Mouse (Mus musculus) heart, embryonic 11.5 days (tissue): ENCODE measurements around the gene Shank3. TPM values are rescaled to one million over a fixed set of nuclear protein-coding genes. Genes with fewer than 3 reads are reported as not detected.

Experiments used
- ATAC-seq: fragments of 200-750 bp; cut with Nextera tagmentation; replicated peaks from 2 replicates; pipeline ENCODE4 v1.8.0; 2017; ENCODE audit warnings: moderate library complexity; ENCODE audit not compliant: insufficient number of reproducible peaks, low FRiP score, low TSS enrichment
- H3K27ac ChIP-seq: fragments of 300-500 bp; sonication (generic); 2 replicates; pipeline ENCODE4 v1.5.1; 2014; ENCODE audit warnings: mild to moderate bottlenecking, low read depth, low read length
- H3K27me3 ChIP-seq: fragments of 300-500 bp; sonication (generic); 2 replicates; pipeline ENCODE4 v1.6.1; 2014; ENCODE audit warnings: mild to moderate bottlenecking, low read length, mixed read lengths; ENCODE audit not compliant: control insufficient read depth, insufficient read depth
- H3K36me3 ChIP-seq: fragments of 300-500 bp; sonication (generic); 2 replicates; pipeline ENCODE4 v1.6.1; 2014; ENCODE audit warnings: mild to moderate bottlenecking, low read length, moderate library complexity, mixed read lengths; ENCODE audit not compliant: control insufficient read depth, insufficient read depth
- H3K4me1 ChIP-seq: fragments of 300-500 bp; sonication (generic); 2 replicates; pipeline ENCODE4 v1.6.1; 2014; ENCODE audit warnings: low read length; ENCODE audit not compliant: control insufficient read depth, insufficient read depth
- H3K4me2 ChIP-seq: fragments of 300-500 bp; sonication (generic); 2 replicates; pipeline ENCODE4 v1.6.1; 2014; ENCODE audit warnings: mild to moderate bottlenecking, moderate library complexity
- H3K4me3 ChIP-seq: fragments of 300-500 bp; sonication (generic); 2 replicates; pipeline ENCODE4 v1.5.1; 2014; ENCODE audit warnings: low read depth, low read length
- H3K9ac ChIP-seq: fragments of 300-500 bp; sonication (generic); 2 replicates; pipeline ENCODE4 v1.6.1; 2014; ENCODE audit warnings: mild to moderate bottlenecking, low read depth, low read length, moderate library complexity
- H3K9me3 ChIP-seq: fragments of 300-500 bp; sonication (generic); replicated peaks from 2 replicates; pipeline ENCODE4 v1.6.1; 2016; ENCODE audit warnings: low read length; ENCODE audit not compliant: control insufficient read depth
- WGBS: fragments of 180-500 bp; shearing (Covaris S2); extraction: QIAGEN DNeasy Blood & Tissue Kit; methylation state at CpG from one replicate; pipeline ENCODE4 v1.1.7; 2014; ENCODE audit not compliant: insufficient replicate concordance; 5-methylcytosine and 5-hydroxymethylcytosine counted together
- polyA plus RNA-seq: library from polyadenylated mRNA; unstranded; fragments of >200 nt; fragmentation: Nextera tagmentation; extraction: Ambion mirVana; gene quantifications from 2 replicates; pipeline ENCODE4 v1.2.1, GENCODE M21; 2014

Gene Shank3
- 2.1 and 2.7 TPM in 2 replicates for polyA plus RNA-seq

GRCm38 (mm10) chr15:89498961-89499688 lies at the start of gene Shank3:
Shank3 (plus strand) TSS chr15:89499623.
- ATAC-seq: peak; percentile 35
- Histone ChIP-seq H3K36me3 (peaks cover 2% of the 10 kb centered on the region; the same call in 1 of the 2 replicates), H3K4me3 (peak within 1 kb of the TSS; percentile 83), H3K27ac (peak within 1 kb of the TSS; percentile 85), H3K4me1 (peaks cover 11% of the 10 kb centered on the region), H3K9ac (peak within 1 kb of the TSS; percentile 73), H3K4me2 (peak within 1 kb of the TSS; percentile 92), H3K9me3 (no peaks in the 10 kb centered on the region), H3K27me3 (peaks cover 43% of the 10 kb centered on the region)
- WGBS: under 1% methylated on average over 47 of the region's 72 CpGs

- Histone ChIP-seq H3K9ac (no peak overlapping the region), H3K4me3 (peak overlapping the region; percentile 56), H3K4me2 (peak overlapping the region; percentile 97), H3K27ac (no peak overlapping the region), H3K9me3 (no peaks in the 10 kb centered on the region), H3K4me1 (peaks cover 8% of the 10 kb centered on the region), H3K36me3 (no peaks in the 10 kb centered on the region), H3K27me3 (peaks cover 52% of the 10 kb centered on the region)
- ATAC-seq: 0 out of 2 replicates have a peak, but pooled peaks have one; percentile 9
- 5% methylated on average over 21 of the region's 24 CpGs for WGBS
Measured at GRCm38 (mm10) chr15:89452906-89453864, 46.2 kb upstream of the Shank3 start.

- H3K4me3 ChIP-seq: peak within 1 kb of the TSS; percentile 56
- peaks cover 54% of the 10 kb centered on the region for H3K27me3 ChIP-seq
- 0 out of 2 replicates have a peak, but pooled peaks have one; percentile 8 for ATAC-seq
- no peaks in the 10 kb centered on the region for H3K36me3 ChIP-seq
- no peak within 1 kb of the TSS for H3K27ac ChIP-seq
- H3K9ac ChIP-seq: no peak within 1 kb of the TSS
- 1% methylated on average over 47 of the region's 53 CpGs for WGBS
- no peaks in the 10 kb centered on the region for H3K9me3 ChIP-seq
- H3K4me2 ChIP-seq: peak within 1 kb of the TSS; percentile 97
- peaks cover 8% of the 10 kb centered on the region for H3K4me1 ChIP-seq
Measured at GRCm38 (mm10) chr15:89453865-89454478, 45.5 kb upstream of the Shank3 start, which contains the start of gene Mapk8ip2. Mapk8ip2 (plus strand) TSS chr15:89453913.

DNA sequence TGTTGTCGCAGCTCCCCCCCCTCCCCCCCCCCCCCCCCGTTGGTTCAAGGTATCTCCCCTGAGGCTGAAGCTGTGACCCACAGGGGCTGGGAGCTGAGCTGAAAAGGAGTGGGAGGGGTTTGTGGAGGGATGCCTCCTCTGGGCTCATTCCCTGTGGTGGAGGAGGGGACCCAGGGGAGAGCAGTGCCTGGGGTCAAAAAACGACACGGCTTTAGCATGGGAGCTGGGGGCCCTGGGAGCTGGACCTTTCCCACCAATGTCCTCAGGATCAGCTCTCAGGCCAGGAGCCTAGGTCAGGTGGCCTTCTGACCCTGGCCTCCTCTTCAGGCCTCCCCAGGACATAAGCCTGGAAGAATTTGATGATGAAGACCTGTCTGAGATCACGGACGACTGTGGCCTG lies 44.6 kb upstream of the Shank3 start:
- no peak overlapping the region for H3K9ac ChIP-seq
- H3K9me3 ChIP-seq: no peaks in the 10 kb centered on the region
- no peak overlapping the region for H3K4me3 ChIP-seq
- no peak for ATAC-seq
- H3K4me2 ChIP-seq: peak overlapping the region; percentile 97
- peaks cover 8% of the 10 kb centered on the region for H3K4me1 ChIP-seq
- WGBS: 31% methylated on average over 4 of the region's 6 CpGs
- peaks cover 56% of the 10 kb centered on the region for H3K27me3 ChIP-seq
- H3K36me3 ChIP-seq: no peaks in the 10 kb centered on the region
- H3K27ac ChIP-seq: no peak overlapping the region

- WGBS: 68% methylated on average over 6 of the region's 6 CpGs
- Histone ChIP-seq H3K4me1 (peaks cover 8% of the 10 kb centered on the region), H3K9me3 (no peaks in the 10 kb centered on the region), H3K27me3 (peaks cover 61% of the 10 kb centered on the region), H3K4me3 (no peak overlapping the region), H3K4me2 (no peak overlapping the region), H3K9ac (no peak overlapping the region), H3K27ac (no peak overlapping the region), H3K36me3 (no peaks in the 10 kb centered on the region)
- ATAC-seq: no peak
Measured at GRCm38 (mm10) chr15:89455642-89456041, 43.8 kb upstream of the Shank3 start.

- no peak overlapping the region for H3K9ac ChIP-seq
- no peak for ATAC-seq
- no peaks in the 10 kb centered on the region for H3K9me3 ChIP-seq
- no peak overlapping the region for H3K4me3 ChIP-seq
- H3K4me2 ChIP-seq: no peak overlapping the region
- H3K27ac ChIP-seq: no peak overlapping the region
- peaks cover 51% of the 10 kb centered on the region for H3K27me3 ChIP-seq
- WGBS: 85% methylated on average over 15 of the region's 15 CpGs
- H3K4me1 ChIP-seq: peaks cover 4% of the 10 kb centered on the region
- no peaks in the 10 kb centered on the region for H3K36me3 ChIP-seq
Measured at GRCm38 (mm10) chr15:89458942-89459341, 40.5 kb upstream of the Shank3 start.

GRCm38 (mm10) chr15:89459821-89460220 lies 39.6 kb upstream of the Shank3 start:
- Histone ChIP-seq H3K9ac (no peak overlapping the region), H3K9me3 (no peaks in the 10 kb centered on the region), H3K36me3 (no peaks in the 10 kb centered on the region), H3K4me3 (no peak overlapping the region), H3K4me2 (no peak overlapping the region), H3K27ac (no peak overlapping the region), H3K4me1 (no peaks in the 10 kb centered on the region), H3K27me3 (peaks cover 42% of the 10 kb centered on the region)
- WGBS: 71% methylated on average over 7 of the region's 7 CpGs
- no peak for ATAC-seq

- no peaks in the 10 kb centered on the region for H3K4me1 ChIP-seq
- no peak overlapping the region for H3K4me3 ChIP-seq
- 50% methylated on average over 10 of the region's 10 CpGs for WGBS
- H3K27ac ChIP-seq: no peak overlapping the region
- no peaks in the 10 kb centered on the region for H3K36me3 ChIP-seq
- no peak overlapping the region for H3K4me2 ChIP-seq
- no peaks in the 10 kb centered on the region for H3K9me3 ChIP-seq
- no peak for ATAC-seq
- peaks cover 37% of the 10 kb centered on the region for H3K27me3 ChIP-seq
- no peak overlapping the region for H3K9ac ChIP-seq
Measured at GRCm38 (mm10) chr15:89460298-89460697, 39.1 kb upstream of the Shank3 start.
